16 mouse cellular contexts compared by ENCODE assay signal in genomic region chr10:5571332-5571731, GRCm38 (mm10).
"Had no signal": no experiment of that assay in that cellular context is flagged by ENCODE, and none has a peak within 500 bp of the region (broad histone marks: within the 10 kb centered on the region; RNA-seq: fewer than 3 reads in every experiment).

No protein-coding gene starts in this region.

- H3K4me2 ChIP-seq: intestine, embryonic 15.5 days; limb, embryonic 12.5 days; limb, embryonic 15.5 days; liver, embryonic 11.5 days; lung, embryonic 14.5 days; midbrain, embryonic 13.5 days had no signal

- H3K36me3 ChIP-seq: intestine, embryonic 15.5 days; limb, embryonic 12.5 days; limb, embryonic 15.5 days; midbrain, embryonic 13.5 days had no signal

- DNase-seq: kidney, adult 11 months; kidney, adult 8-10 months; kidney, postnatal 25 days; left cerebral cortex, postnatal 4 days; liver, postnatal 0 days; lung, embryonic 14.5 days; thymus, adult 18-20 months; thymus, postnatal 36 days had no signal

- H3K9me3 ChIP-seq: intestine, embryonic 15.5 days; limb, embryonic 12.5 days; limb, embryonic 15.5 days; midbrain, embryonic 13.5 days had no signal

- H3K9ac ChIP-seq: intestine, embryonic 15.5 days; limb, embryonic 12.5 days; limb, embryonic 15.5 days; liver, embryonic 14.5 days; liver, postnatal 0 days; lung, embryonic 14.5 days; midbrain, embryonic 13.5 days had no signal

- H3K27me3 ChIP-seq: intestine, embryonic 15.5 days; limb, embryonic 12.5 days; limb, embryonic 15.5 days; midbrain, embryonic 13.5 days had no signal

- H3K4me1 ChIP-seq: intestine, embryonic 15.5 days; limb, embryonic 12.5 days; limb, embryonic 15.5 days; midbrain, embryonic 13.5 days had no signal

- ATAC-seq: intestine, embryonic 15.5 days; liver, postnatal 0 days; lung, postnatal 0 days; midbrain, embryonic 13.5 days had no signal

- H3K4me3 ChIP-seq: intestine, embryonic 15.5 days; limb, embryonic 12.5 days; limb, embryonic 15.5 days; midbrain, embryonic 13.5 days had no signal

- H3K27ac ChIP-seq: intestine, embryonic 15.5 days; limb, embryonic 12.5 days; limb, embryonic 15.5 days; liver, embryonic 14.5 days; macrophage; midbrain, embryonic 13.5 days had no signal
